Mouse (Mus musculus) midbrain, postnatal 0 days (tissue): Measurements from ENCODE around the gene Mrpl58. TPM values are rescaled to one million over a fixed set of nuclear protein-coding genes. Genes with fewer than 3 reads are reported as not detected.

Experiments used
- ATAC-seq: fragments of 200-750 bp; cut with Nextera tagmentation; 2 replicates; pipeline ENCODE4 v1.8.0; 2017; ENCODE audit warnings: moderate number of reproducible peaks, mild to moderate bottlenecking, moderate TSS enrichment, moderate library complexity; ENCODE audit not compliant: low FRiP score
- DNase-seq: peaks from one replicate; pipeline ENCODE4 v3.0.0-alpha.2; 2015; ENCODE audit warnings: low spot score
- H3K27ac ChIP-seq: fragments of 300-500 bp; sonication (generic); 2 replicates; pipeline ENCODE4 v1.5.1; 2014; ENCODE audit warnings: low read depth, mild to moderate bottlenecking, low read length, mixed read lengths
- H3K27me3 ChIP-seq: fragments of 300-500 bp; sonication (generic); 2 replicates; pipeline ENCODE4 v1.6.1; 2014; ENCODE audit warnings: low read length, control low read depth, mixed read lengths; ENCODE audit not compliant: insufficient read depth
- H3K36me3 ChIP-seq: fragments of 300-500 bp; sonication (generic); 2 replicates; pipeline ENCODE4 v1.6.1; 2014; ENCODE audit warnings: low read length, control low read depth, mixed read lengths; ENCODE audit not compliant: insufficient read depth
- H3K4me1 ChIP-seq: fragments of 300-500 bp; sonication (generic); 2 replicates; pipeline ENCODE4 v1.6.1; 2014; ENCODE audit warnings: mild to moderate bottlenecking, control low read depth, antibody characterized with exemption, low read length, mixed read lengths; ENCODE audit not compliant: insufficient read depth
- H3K4me2 ChIP-seq: fragments of 300-500 bp; sonication (generic); 2 replicates; pipeline ENCODE4 v1.6.1; 2014; ENCODE audit warnings: low read depth, mild to moderate bottlenecking, low read length, mixed read lengths; ENCODE audit not compliant: poor library complexity, severe bottlenecking
- H3K4me3 ChIP-seq: fragments of 300-500 bp; sonication (generic); 2 replicates; pipeline ENCODE4 v1.5.1; 2014; ENCODE audit warnings: low read depth, mild to moderate bottlenecking, low read length, moderate library complexity
- H3K9ac ChIP-seq: fragments of 300-500 bp; sonication (generic); replicated peaks from 2 replicates; pipeline ENCODE4 v1.6.1; 2014; ENCODE audit warnings: mild to moderate bottlenecking, low read length, moderate library complexity, mixed read lengths; ENCODE audit not compliant: poor library complexity, severe bottlenecking
- H3K9me3 ChIP-seq: fragments of 300-500 bp; sonication (generic); 2 replicates; pipeline ENCODE4 v1.6.1; 2016; ENCODE audit warnings: low read length, control low read depth
- CTCF ChIP-seq: IDR thresholded peaks from 2 replicates; pipeline ENCODE4 v1.5.1; 2016; ENCODE audit warnings: antibody characterized with exemption, mild to moderate bottlenecking
- WGBS: fragments of 180-500 bp; shearing (Covaris S2); extraction: QIAGEN DNeasy Blood & Tissue Kit; methylation state at CpG from one replicate; pipeline ENCODE4 v1.1.7; 2014; 5-methylcytosine and 5-hydroxymethylcytosine counted together
- polyA plus RNA-seq: library from polyadenylated mRNA; unstranded; fragments of >200 nt; fragmentation: Nextera tagmentation; extraction: Ambion mirVana; gene quantifications from 2 replicates; pipeline ENCODE4 v1.2.1, GENCODE M21; 2015
- total RNA-seq: library from RNA; depleted of rRNA; stranded (reverse); fragments of >200 nt; gene quantifications from 2 replicates; pipeline ENCODE4 v1.2.3, GENCODE M21; 2014; rRNA removed

Mrpl58 gene
- total RNA-seq (69.2 and 78.1 TPM in 2 replicates), polyA plus RNA-seq (187 and 201 TPM in 2 replicates)

- peak within 1 kb of the TSS; percentile 72 for H3K4me3 ChIP-seq
- H3K4me1 ChIP-seq = peaks cover 22% of the 10 kb centered on the region; the same call in 1 of the 2 replicates
- H3K36me3 ChIP-seq = peaks cover 13% of the 10 kb centered on the region
- DNase-seq (peak; percentile 90), ATAC-seq (peak; percentile 85)
- H3K9me3 ChIP-seq = no peaks in the 10 kb centered on the region
- H3K27ac ChIP-seq = peak within 1 kb of the TSS; percentile 89
- 3% methylated on average over 50 of the region's 50 CpGs for WGBS
- H3K27me3 ChIP-seq = no peaks in the 10 kb centered on the region
- H3K4me2 ChIP-seq = peak within 1 kb of the TSS; percentile 54
- no peak; the same call in 1 of the 2 replicates for TF ChIP-seq CTCF
- peak within 1 kb of the TSS; percentile 77 for H3K9ac ChIP-seq
Observed at GRCm38 (mm10) chr11:115403338-115404124, at the start of gene Mrpl58. Gene Mrpl58 (plus strand): TSS chr11:115403752.

GRCm38 (mm10) chr11:115354183-115354582 lies 49.4 kb upstream of the Mrpl58 start:
- no peak overlapping the region for H3K4me2 ChIP-seq
- 9% methylated on average over 8 of the region's 8 CpGs for WGBS
- H3K4me3 ChIP-seq = no peak overlapping the region
- H3K4me1 ChIP-seq = no peaks in the 10 kb centered on the region
- H3K9me3 ChIP-seq = no peaks in the 10 kb centered on the region
- no peaks in the 10 kb centered on the region for H3K27me3 ChIP-seq
- H3K36me3 ChIP-seq = peaks cover 63% of the 10 kb centered on the region
- DNase-seq = peak; percentile 89
- H3K27ac ChIP-seq = no peak overlapping the region
- ATAC-seq = peak; percentile 6; the same call in 1 of the 2 replicates
- H3K9ac ChIP-seq = no peak overlapping the region
- peak; percentile 99 for TF ChIP-seq CTCF

- Histone ChIP-seq H3K9me3 (no peaks in the 10 kb centered on the region), H3K4me1 (no peaks in the 10 kb centered on the region), H3K36me3 (peaks cover 32% of the 10 kb centered on the region), H3K27me3 (no peaks in the 10 kb centered on the region), H3K9ac (0 out of 2 replicates have a peak overlapping the region, but pooled peaks have one; percentile 20), H3K4me3 (no peak overlapping the region), H3K4me2 (no peak overlapping the region), H3K27ac (peak overlapping the region; percentile 34)
- DNase-seq (peak; percentile 92), ATAC-seq (peak; percentile 74)
- 16% methylated on average over 5 of the region's 5 CpGs for WGBS
- peak; percentile 80 for TF ChIP-seq CTCF
Observed at GRCm38 (mm10) chr11:115358468-115358867, 45.1 kb upstream of the Mrpl58 start.

GRCm38 (mm10) chr11:115359293-115359692 lies 44.3 kb upstream of the Mrpl58 start:
- 45% methylated on average over 3 of the region's 3 CpGs for WGBS
- no peaks in the 10 kb centered on the region for H3K4me1 ChIP-seq
- no peak overlapping the region for H3K27ac ChIP-seq
- no peaks in the 10 kb centered on the region for H3K27me3 ChIP-seq
- no peak for DNase-seq
- no peak for TF ChIP-seq CTCF
- H3K4me3 ChIP-seq = no peak overlapping the region
- H3K36me3 ChIP-seq = peaks cover 29% of the 10 kb centered on the region
- H3K9me3 ChIP-seq = no peaks in the 10 kb centered on the region
- H3K4me2 ChIP-seq = no peak overlapping the region
- H3K9ac ChIP-seq = no peak overlapping the region
- ATAC-seq = no peak

- no peak overlapping the region for H3K27ac ChIP-seq
- 50% methylated on average over 6 of the region's 6 CpGs for WGBS
- no peak overlapping the region for H3K4me3 ChIP-seq
- no peaks in the 10 kb centered on the region for H3K4me1 ChIP-seq
- no peak overlapping the region for H3K4me2 ChIP-seq
- H3K9ac ChIP-seq = no peak overlapping the region
- peaks cover 29% of the 10 kb centered on the region for H3K36me3 ChIP-seq
- H3K9me3 ChIP-seq = no peaks in the 10 kb centered on the region
- H3K27me3 ChIP-seq = no peaks in the 10 kb centered on the region
- TF ChIP-seq CTCF = peak; percentile 49
- DNase-seq (no peak), ATAC-seq (no peak)
Observed at GRCm38 (mm10) chr11:115359726-115360125, 43.8 kb upstream of the Mrpl58 start.

GRCm38 (mm10) chr11:115364136-115364535 lies 39.4 kb upstream of the Mrpl58 start:
- Histone ChIP-seq H3K4me3 (no peak overlapping the region), H3K4me2 (no peak overlapping the region), H3K36me3 (peaks cover 6% of the 10 kb centered on the region), H3K4me1 (peaks cover 8% of the 10 kb centered on the region; the same call in 1 of the 2 replicates), H3K9ac (no peak overlapping the region), H3K27ac (no peak overlapping the region), H3K27me3 (no peaks in the 10 kb centered on the region), H3K9me3 (no peaks in the 10 kb centered on the region)
- WGBS = 87% methylated on average over 3 of the region's 3 CpGs
- no peak for ATAC-seq
- DNase-seq = no peak
- TF ChIP-seq CTCF = no peak
